Mouse (Mus musculus) olfactory bulb, adult 2 months (tissue): ENCODE results near the gene Ly86.

Experiments
- CTCF ChIP-seq: fragments of 200-500 bp; IDR thresholded peaks from 2 replicates; pipeline ENCODE4 v1.5.1; 2012; ENCODE audit warnings: low read depth, mild to moderate bottlenecking, low read length, moderate library complexity; ENCODE audit not compliant: insufficient read depth
- POLR2A ChIP-seq: fragments of 200-500 bp; IDR thresholded peaks from 2 replicates; pipeline ENCODE4 v1.6.1; 2012; ENCODE audit warnings: mild to moderate bottlenecking, low read depth, low read length, moderate library complexity; ENCODE audit not compliant: insufficient read depth

GRCm38 (mm10) chr13:37462049-37462702, 117.2 kb downstream of the Ly86 start:
- TF ChIP-seq CTCF (no peak), POLR2A (no peak)
